Mouse (Mus musculus) bone marrow, adult 2 months (tissue): ENCODE results near the gene Eif3f.
A peak's percentile ranks its signal among the peaks of the same experiment; 100 is the strongest.

Source experiments
- CTCF ChIP-seq: fragments of 200-500 bp; IDR thresholded peaks from 2 replicates; pipeline ENCODE4 v1.5.1; 2011; ENCODE audit warnings: low read length, control low read depth; ENCODE audit not compliant: control insufficient read depth, insufficient read depth
- POLR2A ChIP-seq: fragments of 200-500 bp; IDR thresholded peaks from 2 replicates; pipeline ENCODE4 v1.6.1; 2011; ENCODE audit warnings: low read depth, mild to moderate bottlenecking, control low read depth, low read length, borderline replicate concordance; ENCODE audit not compliant: control insufficient read depth

- peak; percentile 81 for TF ChIP-seq CTCF
- TF ChIP-seq POLR2A = peak; percentile 71
Observed at GRCm38 (mm10) chr7:108933794-108934731, at the start of gene Eif3f.
